Mouse (Mus musculus): ENCODE measurements at regions not wholly inside any gene's neighbourhood (a gene's known extent, or its start where the extent isn't known, plus 50 kb on each side); places are given as distances from the start of the nearest gene placed in this dataset.

DNA sequence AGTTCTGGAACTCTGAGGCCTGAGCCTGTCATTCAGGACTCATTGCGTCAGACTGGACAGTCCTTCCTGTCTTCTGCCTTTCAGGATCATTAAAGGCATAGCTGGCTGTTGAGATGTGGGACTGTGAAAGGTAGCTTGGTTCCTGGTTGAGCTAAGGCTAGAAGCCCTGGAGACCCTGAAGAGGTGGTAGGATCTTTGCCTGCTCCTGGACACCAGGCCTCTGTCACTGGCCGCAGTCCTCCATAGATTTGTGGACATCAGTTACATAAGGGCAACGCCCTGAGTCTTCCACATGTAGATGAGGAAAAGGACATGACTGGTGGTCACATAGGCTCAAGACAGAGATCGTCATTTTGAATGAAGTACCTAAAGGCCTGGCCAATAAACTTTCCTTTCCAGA lies 127.9 kb downstream of the Opa1 start:
- intact Hi-C loops (cut with DNase I), result loop anchor here (5.0 kb wide), 1 partner anchor 45 kb away; no protein-coding TSS in a partner anchor

DNA sequence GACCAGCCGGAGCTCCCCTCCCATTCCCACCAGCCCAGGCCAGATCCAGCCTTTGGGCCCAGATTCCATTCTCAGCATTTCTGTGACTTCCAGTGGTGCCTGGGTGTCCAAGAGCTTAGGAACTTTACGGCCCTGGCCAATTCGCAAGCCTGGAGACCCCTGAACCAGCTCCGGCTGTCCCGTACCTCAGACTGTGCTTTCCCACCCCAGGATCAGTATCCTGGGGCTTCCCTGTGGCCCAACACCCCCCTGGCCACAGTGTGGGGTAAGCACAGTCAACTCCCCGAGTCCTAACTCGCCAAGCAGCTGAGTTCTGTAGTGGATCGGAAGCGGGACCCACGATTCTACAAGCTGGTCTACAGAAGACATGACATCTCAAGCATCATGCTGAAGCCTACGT lies 128.5 kb downstream of the Opa1 start:
- no peak for DNase-seq
- intact Hi-C loops (cut with DNase I), result loop anchor here (5.0 kb wide), 1 partner anchor 45 kb away; no protein-coding TSS in a partner anchor

More for the DNA sequence above, 127.9 kb downstream of the Opa1 start:
- no peak for DNase-seq

DNA sequence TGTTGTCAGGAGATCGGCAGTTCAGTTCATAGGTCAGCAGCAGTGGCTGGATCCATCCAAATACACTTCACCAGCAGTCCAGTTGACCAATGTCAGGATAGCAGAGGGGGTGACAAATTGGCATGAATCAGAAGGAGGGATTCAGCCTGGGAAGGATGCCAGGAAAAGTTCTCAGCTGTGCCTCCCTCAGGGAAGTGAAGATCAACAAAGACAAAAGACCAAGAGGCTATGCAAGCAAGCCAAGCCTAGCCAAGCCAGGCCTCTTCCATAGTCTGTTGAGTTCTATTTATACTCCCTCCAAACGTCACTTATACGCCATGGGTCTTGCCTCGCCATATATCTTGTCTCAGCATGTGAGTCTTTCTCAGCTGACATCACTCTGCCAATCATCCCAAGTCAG lies 129.9 kb downstream of the Opa1 start:
- DNase-seq, result no peak
- intact Hi-C loops (cut with DNase I), result loop anchor here (5.0 kb wide), 1 partner anchor 47 kb away; no protein-coding TSS in a partner anchor

DNA sequence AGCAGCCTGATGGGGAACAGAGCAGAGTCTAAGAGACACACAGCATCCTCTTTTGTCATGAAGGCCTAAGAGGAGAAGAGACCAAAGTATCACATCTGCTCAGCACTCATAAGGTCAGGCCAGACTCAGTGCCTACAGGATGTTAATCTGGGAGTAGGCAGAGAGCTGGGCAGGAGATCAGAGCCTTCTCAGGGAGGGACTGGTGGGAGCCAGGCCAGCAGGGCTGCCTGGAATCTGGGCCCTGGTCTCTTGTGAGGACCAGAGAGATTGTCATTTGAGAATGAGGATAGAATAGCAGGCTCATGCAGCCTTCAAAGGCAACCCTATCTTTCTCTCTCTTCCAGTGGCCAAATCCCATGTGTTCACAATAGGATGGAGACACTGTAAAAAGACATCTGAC lies 132.3 kb downstream of the Opa1 start:
- intact Hi-C loops (cut with DNase I), result loop anchor here (5.0 kb wide), 1 partner anchor 69 kb away; no protein-coding TSS in a partner anchor
- no peak for DNase-seq

DNA sequence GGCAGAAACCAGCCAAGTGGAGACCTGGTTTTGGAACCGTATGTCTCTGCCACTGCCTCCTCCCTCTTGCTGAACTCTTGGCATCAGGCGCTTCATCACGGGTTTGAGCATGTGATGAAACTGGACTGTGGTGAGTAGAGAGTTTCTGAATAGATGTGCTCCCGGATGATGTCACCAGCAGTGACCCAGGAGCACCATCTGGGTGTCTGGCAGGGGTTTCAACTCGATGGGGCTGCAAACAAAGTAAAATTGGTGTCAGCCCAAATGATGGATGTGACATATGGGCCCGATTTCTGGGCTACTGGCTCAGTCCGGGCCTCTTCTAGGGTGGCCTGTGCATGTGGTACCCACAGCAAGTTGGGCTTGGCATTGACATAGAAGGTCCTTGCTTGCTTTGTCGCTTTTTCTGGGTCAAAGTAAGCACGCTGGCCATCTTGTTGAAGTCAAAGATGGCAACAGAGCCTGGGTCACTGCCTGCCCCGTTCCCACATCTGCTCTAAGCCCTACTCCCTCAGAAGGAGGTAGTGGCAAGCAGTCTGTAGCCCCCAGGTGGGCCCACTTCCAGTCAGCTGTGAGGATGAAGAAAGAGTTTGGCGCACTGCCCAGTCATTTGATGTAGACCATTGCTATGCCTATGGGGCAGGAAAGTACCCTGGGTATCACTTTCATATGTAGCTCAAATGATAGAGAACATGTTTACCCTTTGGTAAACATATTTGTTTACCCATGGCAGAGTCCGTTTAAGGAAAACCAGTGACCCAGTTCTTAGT lies 133.0 kb downstream of the Opa1 start:
- intact Hi-C loops (cut with DNase I), result loop anchor here (5.0 kb wide), 1 partner anchor 70 kb away; no protein-coding TSS in a partner anchor
- DNase-seq, result peak; percentile 42 to 44

DNA sequence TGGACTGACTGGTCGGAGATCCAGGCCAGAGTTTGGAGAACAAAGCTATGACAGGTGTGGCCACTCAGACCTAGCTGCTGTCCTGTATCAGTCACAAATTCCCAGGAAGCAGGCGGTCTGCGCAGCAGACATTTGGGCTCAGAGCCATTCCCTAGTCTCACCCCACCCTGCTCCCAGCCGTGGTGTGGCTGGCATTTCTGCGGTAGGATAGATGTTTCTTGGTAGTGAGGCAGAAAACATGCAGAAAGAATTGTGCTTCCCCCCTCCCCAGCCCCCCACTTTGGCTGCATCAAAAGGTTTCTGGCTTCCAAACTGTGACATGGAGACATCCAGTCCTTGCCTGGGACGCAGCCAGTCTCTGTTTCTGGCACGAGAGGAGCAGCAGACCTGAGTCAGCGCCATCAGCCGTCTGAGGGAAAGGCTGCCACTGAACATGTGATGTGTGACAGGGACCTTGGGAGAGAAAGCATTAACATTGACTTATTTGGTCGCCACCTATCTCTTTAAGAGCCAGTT lies 135.5 kb downstream of the Opa1 start:
- intact Hi-C loops (cut with DNase I), result loop anchor here (5.0 kb wide), 1 partner anchor 72 kb away; no protein-coding TSS in a partner anchor
- DNase-seq, result peak; percentile 73 to 78

DNA sequence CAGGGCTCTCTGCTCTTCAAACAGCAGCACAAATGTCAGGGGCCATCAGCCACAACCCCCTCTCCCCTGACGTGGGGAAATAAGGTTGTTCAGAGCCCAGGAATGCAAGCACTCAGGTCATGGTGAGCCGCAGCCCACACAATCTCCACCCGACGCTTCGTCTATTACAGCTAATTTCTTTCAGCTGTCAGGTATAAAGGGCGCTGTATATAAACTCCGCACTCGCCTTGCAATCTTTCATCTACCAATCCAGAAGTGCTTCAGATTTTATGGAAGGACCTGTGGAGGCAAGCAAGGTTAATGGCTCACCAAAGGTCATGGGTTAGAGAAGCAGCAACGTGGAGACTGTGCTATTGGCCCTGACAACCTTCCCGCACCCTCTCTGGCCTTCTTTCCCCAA lies 139.8 kb downstream of the Opa1 start:
- intact Hi-C loops (cut with DNase I), result no loop called here
- DNase-seq, result no peak

DNA sequence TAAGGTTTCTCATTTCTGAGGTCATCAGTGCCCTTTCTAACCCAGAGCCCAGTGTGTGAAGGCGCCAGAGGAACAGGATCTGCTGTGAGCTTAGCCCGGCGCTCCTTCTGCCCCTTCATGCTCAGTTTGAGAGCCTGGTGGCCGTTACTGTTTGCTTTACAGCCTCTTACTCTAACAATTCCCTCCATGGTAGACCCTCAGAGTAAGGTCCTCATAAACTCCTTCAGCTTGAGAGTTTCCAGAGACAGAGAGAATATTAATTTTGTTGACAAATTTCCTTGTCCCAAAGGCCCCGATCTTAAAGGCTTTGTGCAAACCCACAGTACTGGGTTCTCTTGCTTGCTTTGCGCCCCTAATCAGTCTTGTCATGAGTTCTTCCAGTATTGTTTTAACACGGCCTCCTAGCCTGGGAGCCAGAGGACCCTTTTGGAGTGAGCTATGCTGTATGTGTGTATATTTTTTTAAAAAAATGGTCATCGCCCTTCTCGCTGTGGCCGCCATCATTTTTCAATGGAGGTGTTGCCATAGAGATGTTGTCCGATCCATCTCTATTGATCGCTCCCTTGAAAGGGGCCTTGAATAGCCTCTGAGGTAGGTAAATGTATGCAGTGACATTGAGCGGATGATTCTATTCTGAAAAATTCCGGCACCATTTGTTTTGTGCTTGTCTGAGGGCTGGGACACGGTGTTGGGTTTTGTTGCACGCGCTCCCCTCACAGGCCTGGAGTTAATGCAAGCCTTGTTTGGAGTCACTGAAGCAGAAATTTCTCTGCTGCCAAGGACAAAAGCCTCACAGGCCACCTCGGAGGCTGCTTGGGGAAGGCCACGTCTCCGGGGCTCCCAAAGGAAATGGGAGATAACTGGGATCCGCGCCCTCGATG lies 140.7 kb downstream of the Opa1 start:
- intact Hi-C loops (cut with DNase I), result no loop called here
- no peak for DNase-seq

DNA sequence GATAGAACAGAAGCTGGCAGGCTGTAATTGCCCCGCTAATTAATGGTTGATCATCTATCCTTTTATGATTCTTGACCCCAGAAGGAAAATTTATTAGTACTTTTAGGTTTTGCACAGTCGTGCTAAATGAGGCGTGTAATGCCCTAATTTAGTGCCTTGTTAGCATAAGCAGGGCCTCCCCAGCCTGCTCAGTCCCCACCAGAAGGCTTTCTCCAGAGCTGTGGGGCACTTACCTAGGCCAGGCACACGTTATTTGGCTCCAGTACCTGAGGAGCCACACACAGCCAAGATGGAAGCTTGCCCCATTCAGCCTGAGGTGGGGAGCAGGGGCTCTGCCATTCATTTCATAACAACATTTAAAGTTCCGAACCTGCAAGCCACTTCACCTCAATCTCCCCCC lies 146.0 kb downstream of the Opa1 start:
- intact Hi-C loops (cut with DNase I), result no loop called here
- DNase-seq, result no peak

DNA sequence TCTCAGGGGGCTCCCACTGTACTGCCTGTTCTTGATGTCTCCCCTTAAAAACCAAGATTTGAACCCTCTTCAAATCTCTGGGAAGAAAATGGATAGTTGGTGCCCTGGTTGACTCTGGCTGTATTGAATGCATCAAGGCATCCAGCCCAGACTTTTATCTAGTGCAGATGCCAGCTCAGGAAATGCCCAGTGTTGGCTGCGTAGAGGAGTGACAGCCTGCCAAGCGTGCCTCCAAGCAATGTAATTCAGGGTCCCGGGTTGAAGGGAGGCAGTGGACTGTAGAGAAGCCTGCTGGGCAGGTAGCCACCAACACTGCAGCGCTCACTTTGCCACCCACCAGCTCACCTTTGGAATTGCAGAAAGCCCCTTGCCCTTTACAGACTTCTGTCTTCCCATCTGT lies 146.4 kb downstream of the Opa1 start:
- intact Hi-C loops (cut with DNase I), result no loop called here

DNA sequence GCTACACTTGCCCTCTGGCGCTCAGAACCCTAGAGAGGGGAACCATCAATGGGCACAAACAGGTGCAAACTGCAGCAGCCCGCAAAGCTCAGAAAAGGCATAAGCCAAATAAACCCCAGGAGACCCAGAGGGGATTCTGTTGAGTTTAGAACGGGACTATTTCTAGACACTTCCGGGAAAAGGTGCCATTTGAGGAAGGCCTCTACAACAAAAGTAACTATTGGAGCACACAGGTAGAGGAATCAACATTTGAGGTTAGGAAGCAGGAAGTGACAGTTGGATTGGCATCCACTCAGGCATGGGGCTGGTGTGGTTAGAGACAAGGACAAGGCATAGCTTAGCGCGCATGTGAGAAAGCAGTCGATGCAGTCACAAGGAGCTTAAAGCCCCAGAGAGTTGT lies 148.3 kb downstream of the Opa1 start:
- no peak for DNase-seq
- intact Hi-C loops (cut with DNase I), result no loop called here

More for the DNA sequence above, 146.4 kb downstream of the Opa1 start:
- DNase-seq, result peak; percentile 40 to 63

DNA sequence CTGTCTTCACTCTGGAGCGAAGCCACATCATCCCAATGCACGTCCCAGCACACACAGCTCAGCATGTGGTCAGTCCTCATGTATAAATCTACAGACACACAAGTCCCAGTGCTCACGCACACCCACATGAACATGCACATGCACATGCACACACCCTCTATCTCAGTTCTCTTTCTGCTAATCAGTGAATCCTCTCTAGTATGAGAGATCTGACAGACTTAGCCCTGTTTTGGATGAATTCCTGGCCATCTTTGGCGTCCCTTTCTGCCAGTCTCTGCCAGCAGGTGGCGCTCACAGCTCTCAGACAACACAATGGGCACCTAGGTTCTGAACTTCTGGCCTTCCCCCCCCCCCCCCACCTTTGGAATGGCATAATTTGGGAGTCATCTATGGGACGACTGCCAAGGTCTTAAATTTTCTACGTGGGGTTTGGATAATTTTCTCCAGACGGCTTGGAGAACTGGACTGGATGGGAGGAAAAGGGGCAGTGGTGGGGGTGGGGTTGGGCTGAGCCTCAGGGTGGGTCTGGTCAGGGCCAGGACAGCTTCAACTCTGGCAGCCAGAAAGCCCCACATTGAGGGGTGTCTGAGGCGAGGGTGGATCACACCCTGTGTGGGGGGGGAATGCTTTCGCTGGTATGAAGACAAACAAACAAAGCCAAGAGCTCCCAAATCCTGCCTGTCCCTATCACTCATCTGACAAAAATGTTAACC lies 149.8 kb downstream of the Opa1 start:
- DNase-seq, result peak; percentile 87 to 91
- intact Hi-C loops (cut with DNase I), result loop anchor here (1.0 kb wide), 2 partner anchors 459 to 507 kb away; no protein-coding TSS in a partner anchor

DNA sequence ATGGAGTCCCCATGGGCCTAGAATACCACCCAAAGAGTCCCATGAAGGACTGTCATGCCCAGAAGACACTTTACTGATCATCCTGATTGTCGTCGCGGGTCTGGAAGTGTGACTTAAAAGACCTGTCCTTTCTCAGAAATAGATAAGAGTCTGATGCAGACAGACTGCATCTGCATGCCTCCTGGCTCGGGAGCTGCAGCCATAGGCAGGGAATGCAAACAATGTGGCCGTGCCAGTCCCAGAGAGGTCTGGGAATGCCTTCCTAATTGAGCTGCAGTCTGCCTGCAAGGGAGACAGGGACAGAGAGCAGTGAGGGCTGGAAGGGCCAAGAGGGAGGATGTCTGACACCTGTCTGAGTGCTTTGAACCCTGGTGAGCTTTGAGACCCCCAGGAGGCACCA lies 150.9 kb downstream of the Opa1 start:
- DNase-seq, result no peak
- intact Hi-C loops (cut with DNase I), result loop anchor here (5.0 to 10.0 kb wide), 3 partner anchors 82 to 585 kb away; partner anchors contain the start of gene Gp5

DNA sequence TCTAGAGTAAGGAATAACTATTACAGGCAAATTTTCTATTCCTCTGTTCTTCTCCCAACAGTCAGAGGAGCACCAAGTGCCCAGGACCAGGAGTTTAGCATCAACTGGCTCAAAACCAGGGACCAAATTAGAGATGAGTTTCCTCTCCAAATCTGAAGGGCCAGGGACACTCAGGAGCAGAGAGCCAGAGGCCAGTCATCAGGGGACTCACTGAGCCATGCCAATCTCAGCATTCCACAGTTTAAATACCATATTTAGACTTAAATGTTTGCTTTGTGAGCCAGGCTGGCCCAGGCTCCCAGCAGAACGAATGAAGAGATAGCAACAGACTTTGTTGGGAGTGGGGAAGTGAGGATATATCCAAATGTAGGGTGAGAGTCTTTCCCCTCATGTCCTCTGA lies 153.8 kb downstream of the Opa1 start:
- intact Hi-C loops (cut with DNase I), result loop anchor here (5.0 to 10.0 kb wide), 3 partner anchors 79 to 582 kb away; partner anchors contain the start of gene Gp5
- DNase-seq, result no peak

DNA sequence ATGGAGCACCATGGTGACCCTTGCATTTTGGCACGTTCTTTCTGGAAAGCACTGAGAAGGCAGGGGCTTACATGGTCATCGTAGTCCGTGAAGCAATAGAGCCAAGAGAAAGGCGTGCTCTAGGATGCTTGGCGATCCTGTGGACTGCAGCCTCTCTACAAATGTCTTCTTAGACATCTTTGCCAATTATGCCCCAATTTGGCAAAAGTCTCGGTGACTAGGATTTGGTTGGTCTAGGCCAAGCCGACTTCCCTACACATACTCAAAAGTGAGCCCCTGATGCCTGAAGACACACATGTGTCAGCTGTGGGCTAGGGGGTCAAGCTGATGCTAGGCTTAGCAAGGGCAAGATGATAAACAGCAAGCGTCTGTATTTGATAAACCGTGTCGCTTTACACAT lies 154.7 kb downstream of the Opa1 start:
- intact Hi-C loops (cut with DNase I), result loop anchor here (1.0 to 10.0 kb wide), 6 partner anchors 78 to 581 kb away; partner anchors contain the start of gene Gp5
- DNase-seq, result no peak

DNA sequence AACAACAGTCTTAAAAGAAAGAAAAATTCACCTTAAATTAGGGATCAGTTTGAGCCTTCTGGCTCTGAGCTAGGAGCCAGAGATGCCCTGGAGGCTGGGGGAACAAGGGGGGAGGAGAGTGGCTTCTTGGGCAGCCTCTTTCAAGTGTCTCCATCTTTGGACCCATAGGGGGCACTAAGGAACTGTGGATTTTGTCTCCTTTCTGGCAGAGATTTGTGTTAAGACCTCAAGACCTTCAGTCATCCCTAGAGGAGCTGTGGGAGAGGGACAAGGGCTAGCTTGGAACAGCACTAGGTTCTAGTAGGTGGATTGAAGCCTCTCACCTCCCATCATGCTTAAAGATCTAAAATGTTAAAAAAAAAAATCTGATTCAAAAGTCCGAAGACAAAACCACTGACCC lies 155.2 kb downstream of the Opa1 start:
- intact Hi-C loops (cut with DNase I), result loop anchor here (1.0 to 10.0 kb wide), 6 partner anchors 78 to 580 kb away; partner anchors contain the start of gene Gp5
- peak; percentile 54 to 75 for DNase-seq

DNA sequence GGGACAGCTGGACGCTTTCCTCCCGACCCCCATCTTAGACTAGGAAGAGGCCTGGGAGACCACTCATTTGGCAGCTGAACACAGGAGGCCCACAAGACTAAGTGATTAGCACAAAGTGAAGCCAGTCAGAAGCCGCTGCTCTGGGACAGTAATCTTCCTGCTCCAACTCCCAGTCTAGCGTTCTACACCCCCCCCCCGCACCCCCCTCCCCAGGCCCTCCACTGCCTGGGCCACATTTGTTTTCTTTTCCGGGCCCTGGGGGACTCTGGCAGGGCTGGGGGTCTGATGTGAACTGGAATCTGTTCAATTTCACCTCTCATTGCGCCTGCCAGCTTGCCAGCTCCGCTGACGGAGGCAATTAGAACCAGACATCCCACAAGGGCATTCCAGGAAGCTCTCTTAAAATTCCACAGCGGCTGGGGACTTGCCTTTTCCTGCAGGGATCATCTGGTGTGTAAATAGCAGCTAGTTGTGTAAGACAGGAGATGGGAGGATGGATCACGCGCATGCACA lies 155.7 kb downstream of the Opa1 start:
- intact Hi-C loops (cut with DNase I), result loop anchor here (1.0 to 10.0 kb wide), 6 partner anchors 78 to 580 kb away; partner anchors contain the start of gene Gp5
- DNase-seq, result peak; percentile 37 to 55

DNA sequence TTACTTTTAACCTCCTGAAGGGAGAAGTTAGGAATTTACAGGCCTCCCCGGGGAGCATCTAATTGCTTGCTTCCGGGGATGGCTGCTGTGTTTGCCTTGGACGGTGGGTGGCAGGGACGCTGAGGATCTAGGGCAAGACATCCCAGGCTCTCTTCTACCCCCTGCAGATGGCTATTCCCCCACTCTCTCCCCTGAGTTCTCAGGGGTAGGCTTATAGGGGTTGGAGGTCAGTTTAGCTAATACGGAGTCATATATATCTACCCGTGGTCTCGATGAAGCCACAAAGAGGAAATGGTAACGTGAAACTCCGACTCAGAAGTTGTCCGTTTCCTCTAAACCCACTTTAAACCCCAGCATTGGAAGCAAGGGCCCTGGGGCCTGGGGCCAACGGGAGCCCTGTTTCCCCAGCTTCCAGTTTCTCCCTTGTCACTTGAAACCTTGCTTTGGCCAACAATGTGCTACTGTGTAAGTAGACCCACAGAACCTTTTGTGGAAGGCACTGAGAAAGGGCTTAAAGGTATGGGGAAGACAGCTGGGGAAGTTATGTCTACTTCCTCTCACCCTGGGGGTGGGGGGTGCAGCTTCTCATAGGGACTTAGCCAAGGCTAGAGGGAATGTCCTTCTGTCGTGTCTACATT lies 156.4 kb downstream of the Opa1 start:
- DNase-seq, result peak in 1 of 2 experiments; percentile 35
- intact Hi-C loops (cut with DNase I), result loop anchor here (2.0 to 10.0 kb wide), 2 partner anchors 273 to 579 kb away; partner anchors contain the start of gene Gp5

DNA sequence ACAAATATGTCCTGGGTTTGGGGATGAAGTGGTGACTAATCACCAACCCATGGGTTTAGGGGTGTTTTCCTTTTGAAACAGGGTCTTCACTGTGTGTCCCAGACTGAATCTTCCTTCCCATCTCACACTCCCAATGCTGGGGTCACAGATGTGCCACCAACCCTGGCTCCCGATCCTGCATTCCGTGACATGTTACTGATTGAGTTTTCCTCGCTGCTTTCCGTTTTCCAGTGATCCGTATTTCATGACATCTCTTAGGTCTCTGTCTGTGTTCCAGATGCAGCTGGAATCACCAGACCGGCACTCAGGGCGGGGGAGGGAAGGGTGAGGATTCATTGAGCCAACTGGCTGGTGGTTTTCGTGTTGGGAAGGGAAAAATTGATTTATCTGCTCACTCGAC lies 157.1 kb downstream of the Opa1 start:
- DNase-seq, result no peak
- intact Hi-C loops (cut with DNase I), result loop anchor here (10.0 kb wide), 1 partner anchor 579 kb away; the partner anchor contains the start of gene Gp5
